Mouse (Mus musculus): ENCODE results near the gene Mrpl33. TPM values are rescaled to one million over a fixed set of nuclear protein-coding genes. Genes with fewer than 3 reads are reported as not detected.
"Not testable (repeated sequence)": the region's sequence is repeated elsewhere in the genome, so short reads cannot be mapped to it uniquely, and the experiment has no call there.

Mrpl33 gene
- polyA plus RNA-seq, 1 experiment = 464 TPM

DNA sequence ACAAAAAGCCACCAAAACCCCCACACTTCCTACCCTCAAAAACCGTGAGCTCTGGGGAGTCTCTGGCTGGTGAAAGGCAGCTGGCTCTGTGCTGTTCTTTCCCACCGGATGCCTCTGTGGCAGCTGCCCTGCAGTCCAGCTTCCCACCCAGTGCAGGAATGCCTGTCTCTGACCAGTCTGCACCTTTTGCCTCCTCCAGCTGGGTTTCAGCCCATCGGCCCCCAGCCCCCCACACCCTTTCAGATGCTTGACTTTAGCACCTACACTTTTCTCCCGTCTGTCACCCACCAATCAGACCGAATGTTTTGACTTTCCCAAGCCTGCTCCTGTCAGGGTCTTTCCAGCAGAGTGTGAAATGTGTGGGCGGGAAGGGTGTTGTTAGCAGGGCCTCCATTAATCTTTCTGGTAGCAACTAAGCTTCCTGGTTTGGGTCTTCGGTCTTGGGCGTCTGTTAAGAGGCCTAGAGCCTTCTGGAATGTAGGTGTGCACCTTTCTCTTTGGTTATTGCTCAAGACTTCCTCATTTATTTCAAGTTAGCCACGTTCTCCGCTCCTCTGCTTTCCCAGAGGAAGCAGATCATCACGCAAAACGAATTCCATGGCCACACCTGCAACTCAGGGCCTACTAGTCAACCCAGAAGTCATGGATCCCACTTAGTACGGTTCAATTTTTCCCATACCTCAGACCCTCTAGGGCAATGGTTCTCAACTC lies 13.8 kb downstream of the Mrpl33 start:
- peaks cover 14% of the 10 kb centered on the region; the same call in 1 of the 2 replicates for H3K4me1 ChIP-seq (ENCODE audit: control insufficient read depth, insufficient read depth, insufficient read length, low read length)
- H3K27ac ChIP-seq (replicated peaks; ENCODE audit: low read depth, low read length) = no peak overlapping the region
- H3K4me3 ChIP-seq (ENCODE audit: insufficient read depth, low read depth, low read length) = no peak overlapping the region

GRCm38 (mm10) chr5:31611186-31611585 lies 14.5 kb downstream of the Mrpl33 start:
- H3K4me3 ChIP-seq (ENCODE audit: insufficient read depth, low read depth, low read length) = no peak overlapping the region
- H3K4me1 ChIP-seq (ENCODE audit: control insufficient read depth, insufficient read depth, insufficient read length, low read length) = peaks cover 13% of the 10 kb centered on the region; the same call in 1 of the 2 replicates
- H3K27ac ChIP-seq (replicated peaks; ENCODE audit: low read depth, low read length) = no peak overlapping the region

GRCm38 (mm10) chr5:31613852-31614286 lies 17.1 kb downstream of the Mrpl33 start:
- H3K4me1 ChIP-seq (ENCODE audit: control insufficient read depth, insufficient read depth, insufficient read length, low read length) = peaks cover 10% of the 10 kb centered on the region; the same call in 1 of the 2 replicates
- peak overlapping the region; percentile 88 for H3K4me3 ChIP-seq (ENCODE audit: insufficient read depth, low read depth, low read length)

DNA sequence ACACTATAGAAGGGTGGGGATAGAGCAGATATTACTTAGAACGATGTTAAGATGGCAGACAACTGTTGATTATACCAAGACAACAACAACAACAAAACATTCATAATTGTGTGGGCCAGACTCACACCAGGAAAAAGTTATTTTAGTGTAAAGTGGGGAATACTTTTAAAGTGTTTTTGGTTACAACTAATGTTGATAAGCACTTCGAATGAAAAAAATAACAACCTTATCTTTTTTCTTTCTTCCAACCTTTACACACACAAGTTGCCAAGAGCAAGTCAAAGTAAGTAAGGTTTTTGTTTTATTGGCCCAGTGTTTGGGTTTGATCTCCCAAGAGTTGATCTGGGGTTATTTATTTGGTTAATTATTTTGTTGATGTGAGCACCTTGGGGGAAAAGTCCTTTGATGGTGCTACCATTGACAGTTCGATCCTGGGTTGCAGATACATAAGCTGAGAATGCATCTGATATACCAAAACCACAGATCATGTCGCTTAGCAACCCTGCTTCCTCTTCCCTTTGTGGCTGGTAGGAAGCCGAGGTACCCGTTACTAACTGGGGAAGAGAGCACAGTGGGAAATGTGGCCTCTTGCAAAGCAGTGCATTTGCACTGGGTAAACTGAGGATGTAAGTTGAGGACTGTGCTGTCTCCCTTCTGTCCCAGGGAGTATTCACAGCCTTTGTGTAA lies 17.7 kb downstream of the Mrpl33 start:
- Histone ChIP-seq H3K4me3 (ENCODE audit: insufficient read depth, low read depth, low read length) (peak overlapping the region; percentile 88), H3K27ac (replicated peaks; ENCODE audit: low read depth, low read length) (peak overlapping the region; percentile 89), H3K4me1 (ENCODE audit: control insufficient read depth, insufficient read depth, insufficient read length, low read length) (peaks cover 10% of the 10 kb centered on the region; the same call in 1 of the 2 replicates)

More at GRCm38 (mm10) chr5:31613852-31614286, 17.1 kb downstream of the Mrpl33 start:
- peak overlapping the region; percentile 89 for H3K27ac ChIP-seq (replicated peaks; ENCODE audit: low read depth, low read length)

GRCm38 (mm10) chr5:31620326-31620725 lies 23.6 kb downstream of the Mrpl33 start:
- no peak overlapping the region for H3K27ac ChIP-seq (replicated peaks; ENCODE audit: low read depth, low read length)
- H3K4me3 ChIP-seq (ENCODE audit: insufficient read depth, low read depth, low read length) = no peak overlapping the region
- 0 out of 2 replicates have a peak, but pooled peaks cover 3% of the 10 kb centered on the region for H3K4me1 ChIP-seq (ENCODE audit: control insufficient read depth, insufficient read depth, insufficient read length, low read length)

- Histone ChIP-seq H3K4me3 (ENCODE audit: insufficient read depth, low read depth, low read length) (no peak overlapping the region), H3K27ac (replicated peaks; ENCODE audit: low read depth, low read length) (no peak overlapping the region)
These were observed 30.4 kb downstream of the Mrpl33 start for GRCm38 (mm10) chr5:31627117-31627516.

GRCm38 (mm10) chr5:31627562-31628526 lies 31.1 kb downstream of the Mrpl33 start:
- Histone ChIP-seq H3K4me3 (ENCODE audit: insufficient read depth, low read depth, low read length) (no peak overlapping the region), H3K4me1 (ENCODE audit: control insufficient read depth, insufficient read depth, insufficient read length, low read length) (peaks cover 3% of the 10 kb centered on the region; the same call in 1 of the 2 replicates), H3K27ac (replicated peaks; ENCODE audit: low read depth, low read length) (no peak overlapping the region)

More at GRCm38 (mm10) chr5:31627117-31627516, 30.4 kb downstream of the Mrpl33 start:
- H3K4me1 ChIP-seq (ENCODE audit: control insufficient read depth, insufficient read depth, insufficient read length, low read length) = peaks cover 3% of the 10 kb centered on the region; the same call in 1 of the 2 replicates

DNA sequence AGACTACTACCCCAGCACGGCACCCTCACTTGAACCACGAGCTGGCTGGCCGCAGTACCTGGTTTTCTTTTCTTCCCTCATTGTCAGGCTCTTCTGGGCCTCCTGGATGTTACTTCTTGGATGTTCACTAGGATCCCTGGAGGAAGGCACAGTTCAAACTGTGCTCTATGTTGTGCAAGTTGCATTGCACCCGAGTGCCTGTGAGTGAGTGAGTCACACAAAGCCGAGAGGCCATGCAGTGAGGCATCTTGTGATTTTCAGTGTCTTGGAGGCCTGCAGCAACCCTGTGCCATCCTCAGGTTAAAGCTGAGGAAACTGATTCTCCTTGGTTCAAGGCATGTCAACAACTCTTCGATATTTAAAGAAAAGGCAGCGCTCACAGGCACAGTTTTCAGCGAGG lies 31.8 kb downstream of the Mrpl33 start:
- Histone ChIP-seq H3K27ac (replicated peaks; ENCODE audit: low read depth, low read length) (no peak overlapping the region), H3K4me3 (ENCODE audit: insufficient read depth, low read depth, low read length) (no peak overlapping the region), H3K4me1 (ENCODE audit: control insufficient read depth, insufficient read depth, insufficient read length, low read length) (peaks cover 3% of the 10 kb centered on the region; the same call in 1 of the 2 replicates)

- Histone ChIP-seq H3K4me3 (ENCODE audit: insufficient read depth, low read depth, low read length) (no peak overlapping the region), H3K4me1 (ENCODE audit: control insufficient read depth, insufficient read depth, insufficient read length, low read length) (peaks cover 8% of the 10 kb centered on the region; the same call in 1 of the 2 replicates), H3K27ac (replicated peaks; ENCODE audit: low read depth, low read length) (no peak overlapping the region)
These were observed 33.3 kb downstream of the Mrpl33 start for GRCm38 (mm10) chr5:31630064-31630463.

DNA sequence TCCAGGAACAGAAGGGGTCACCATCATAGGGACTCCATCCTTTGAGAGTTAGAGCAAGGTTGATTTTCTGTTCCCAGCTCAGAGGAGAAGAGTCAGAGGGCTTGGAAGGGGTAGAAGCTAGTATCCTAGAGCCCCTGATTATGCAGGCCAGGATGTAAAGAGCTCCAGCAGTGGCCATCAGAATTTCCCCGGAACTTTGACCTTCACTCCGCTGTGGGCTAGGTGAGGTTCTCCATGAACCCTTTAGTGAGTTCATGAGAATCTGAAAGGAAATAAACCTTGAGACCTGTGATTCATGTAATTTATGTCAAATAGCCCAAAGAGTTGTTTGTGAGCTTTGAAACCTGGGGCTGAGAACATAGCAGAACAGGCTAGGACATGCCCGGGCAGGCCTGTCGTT lies 34.4 kb downstream of the Mrpl33 start:
- H3K4me1 ChIP-seq (ENCODE audit: control insufficient read depth, insufficient read depth, insufficient read length, low read length); H3K27ac ChIP-seq (replicated peaks; ENCODE audit: low read depth, low read length): not testable (repeated sequence)

GRCm38 (mm10) chr5:31634161-31634560 lies 37.4 kb downstream of the Mrpl33 start:
- Histone ChIP-seq H3K4me1 (ENCODE audit: control insufficient read depth, insufficient read depth, insufficient read length, low read length) (peaks cover 5% of the 10 kb centered on the region; the same call in 1 of the 2 replicates), H3K4me3 (ENCODE audit: insufficient read depth, low read depth, low read length) (no peak overlapping the region), H3K27ac (replicated peaks; ENCODE audit: low read depth, low read length) (no peak overlapping the region)

More for the DNA sequence above, 34.4 kb downstream of the Mrpl33 start:
- H3K4me3 ChIP-seq (ENCODE audit: insufficient read depth, low read depth, low read length) = not testable (repeated sequence)

GRCm38 (mm10) chr5:31634679-31635078 lies 37.9 kb downstream of the Mrpl33 start:
- Histone ChIP-seq H3K4me1 (ENCODE audit: control insufficient read depth, insufficient read depth, insufficient read length, low read length) (peaks cover 5% of the 10 kb centered on the region; the same call in 1 of the 2 replicates), H3K4me3 (ENCODE audit: insufficient read depth, low read depth, low read length) (no peak overlapping the region), H3K27ac (replicated peaks; ENCODE audit: low read depth, low read length) (no peak overlapping the region)

DNA sequence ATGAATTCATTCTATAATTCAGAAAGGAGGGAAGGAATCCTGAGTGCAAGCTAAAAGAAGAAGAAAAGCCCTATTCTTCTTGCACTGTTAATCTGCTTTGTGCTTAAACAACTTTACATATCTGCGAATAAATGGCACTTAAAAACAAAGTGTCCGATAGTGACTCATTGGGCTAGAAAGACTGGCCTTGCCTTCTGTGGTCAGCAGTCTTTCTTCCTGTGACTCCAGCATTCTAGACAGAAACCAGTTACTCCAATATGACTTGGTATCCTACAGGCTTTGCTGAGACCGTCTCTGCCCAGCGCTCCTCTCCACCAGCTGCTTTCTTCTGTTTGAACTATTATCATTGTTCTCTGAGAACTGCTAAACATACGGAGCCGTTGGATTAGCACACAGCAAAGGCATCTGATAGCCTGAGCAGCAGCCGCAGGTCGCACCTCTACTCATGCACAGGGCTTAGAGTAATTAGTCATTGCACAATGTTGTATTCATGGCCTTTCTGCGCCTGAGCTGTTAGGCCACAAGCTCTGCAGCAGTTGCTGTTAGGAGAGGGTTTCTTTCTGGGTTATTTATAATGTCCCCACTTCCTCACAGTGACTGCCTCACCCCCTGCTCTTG lies 40.0 kb downstream of the Mrpl33 start:
- Histone ChIP-seq H3K4me3 (ENCODE audit: insufficient read depth, low read depth, low read length) (no peak overlapping the region), H3K27ac (replicated peaks; ENCODE audit: low read depth, low read length) (no peak overlapping the region), H3K4me1 (ENCODE audit: control insufficient read depth, insufficient read depth, insufficient read length, low read length) (peaks cover 5% of the 10 kb centered on the region; the same call in 1 of the 2 replicates)

GRCm38 (mm10) chr5:31640542-31640941 lies 43.8 kb downstream of the Mrpl33 start:
- no peak overlapping the region for H3K27ac ChIP-seq (replicated peaks; ENCODE audit: low read depth, low read length)
- H3K4me3 ChIP-seq (ENCODE audit: insufficient read depth, low read depth, low read length) = no peak overlapping the region
- H3K4me1 ChIP-seq (ENCODE audit: control insufficient read depth, insufficient read depth, insufficient read length, low read length) = no peaks in the 10 kb centered on the region

Measured in brown adipose tissue, adult 24 weeks (tissue).